Mouse (Mus musculus) ovary, postnatal 10 days (tissue): Measurements from ENCODE around the gene Wnt6.
A peak's percentile ranks its signal among the peaks of the same experiment; 100 is the strongest.
"Not testable (repeated sequence)": the region's sequence is repeated elsewhere in the genome, so short reads cannot be mapped to it uniquely, and the experiment has no call there.

Source experiments
- DNase-seq: peaks from one replicate; pipeline ENCODE4 v3.0.0; 2022; ENCODE audit warnings: low spot score

The Wnt6 gene

GRCm38 (mm10) chr1:74806360-74807311 lies 34.9 kb downstream of the Wnt6 start:
- DNase-seq = no peak

GRCm38 (mm10) chr1:74807551-74808071 lies 35.9 kb downstream of the Wnt6 start:
- no peak for DNase-seq

GRCm38 (mm10) chr1:74808078-74808477 lies 36.4 kb downstream of the Wnt6 start:
- DNase-seq = peak; percentile 90

- DNase-seq = no peak
These were observed 37.3 kb downstream of the Wnt6 start for GRCm38 (mm10) chr1:74809007-74809406.

- no peak for DNase-seq
These were observed 43.4 kb downstream of the Wnt6 start for GRCm38 (mm10) chr1:74814931-74815647.

- not testable (repeated sequence) for DNase-seq
These were observed 44.3 kb downstream of the Wnt6 start for GRCm38 (mm10) chr1:74815965-74816364.

GRCm38 (mm10) chr1:74816612-74817199 lies 45.0 kb downstream of the Wnt6 start:
- DNase-seq = peak; percentile 84

GRCm38 (mm10) chr1:74817219-74817618 lies 45.5 kb downstream of the Wnt6 start:
- no peak for DNase-seq

- no peak for DNase-seq
These were observed 46.8 kb downstream of the Wnt6 start for GRCm38 (mm10) chr1:74818509-74818908.

- DNase-seq = not testable (repeated sequence)
These were observed 51.9 kb downstream of the Wnt6 start for GRCm38 (mm10) chr1:74823598-74823997.

- DNase-seq = no peak
These were observed 53.0 kb downstream of the Wnt6 start for GRCm38 (mm10) chr1:74824518-74825302.

- DNase-seq = no peak
These were observed 58.4 kb downstream of the Wnt6 start for GRCm38 (mm10) chr1:74830061-74830460.

- DNase-seq = no peak
These were observed 61.6 kb downstream of the Wnt6 start for GRCm38 (mm10) chr1:74833255-74833654.
